Mouse (Mus musculus): ENCODE measurements around the gene Gm11554. TPM values are rescaled to one million over a fixed set of nuclear protein-coding genes. Genes with fewer than 3 reads are reported as not detected.
"Not testable (repeated sequence)": the region's sequence is repeated elsewhere in the genome, so short reads cannot be mapped to it uniquely, and the experiment has no call there.

Gm11554 gene
- not detected in 2 replicates for polyA plus RNA-seq (2012; rRNA removed)

DNA sequence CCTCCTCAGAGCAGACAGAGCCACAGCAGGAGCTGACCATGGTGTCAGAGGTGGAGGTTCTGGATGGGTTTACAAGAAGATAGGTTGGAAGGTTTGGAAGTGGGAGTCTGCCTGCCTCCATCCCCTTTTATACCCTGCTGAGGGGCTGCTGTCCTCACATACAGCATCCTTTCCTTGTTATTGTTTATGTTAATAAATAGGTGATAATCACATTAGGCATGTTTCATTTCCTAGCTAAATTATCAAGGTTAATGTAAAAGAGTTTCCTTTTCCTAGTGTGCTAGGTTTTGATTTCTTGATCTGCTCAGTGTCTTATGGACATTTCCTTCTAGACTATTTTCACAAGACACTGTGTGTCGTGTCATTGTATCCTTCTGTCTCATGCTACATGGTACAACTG, at the start of gene Gm11554:
Gm11554 (minus strand) TSS at position 101 of the 400 bp plus-strand sequence.
- not testable (repeated sequence) for H3K4me3 ChIP-seq (ENCODE audit: insufficient read depth, low read length); H3K27ac ChIP-seq (ENCODE audit: insufficient read depth, low read length); H3K4me1 ChIP-seq (ENCODE audit: control insufficient read depth, insufficient read depth, low read length)

DNA sequence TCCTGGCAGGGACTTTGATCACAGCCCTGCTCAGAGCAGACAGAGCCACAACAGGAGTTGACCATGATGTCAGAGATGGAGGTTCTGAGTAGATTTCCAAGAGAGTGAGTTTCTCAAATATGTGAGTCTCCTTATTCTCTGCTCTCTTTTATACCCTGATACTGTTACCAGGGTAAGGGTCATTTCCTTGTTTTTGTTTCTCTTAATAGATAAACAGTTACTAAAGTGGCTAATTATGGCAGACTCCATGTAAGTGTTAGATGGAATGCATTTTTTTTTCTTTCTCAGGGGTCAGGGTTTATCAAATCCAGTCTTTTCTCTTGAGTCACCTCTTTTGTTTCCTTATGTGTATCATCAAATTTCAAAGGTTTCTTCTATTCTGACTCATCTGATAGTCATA, 47.3 kb upstream of the Gm11554 start, which contains the start of gene Krtap4-16:
Krtap4-16 (minus strand) TSS at position 101 of the 400 bp plus-strand sequence.
- no peak within 1 kb of the TSS for H3K4me3 ChIP-seq (ENCODE audit: insufficient read depth, low read length)
- H3K27ac ChIP-seq (ENCODE audit: insufficient read depth, low read length) = no peak within 1 kb of the TSS
- no peak for TF ChIP-seq POLR2A (IDR thresholded peaks at IDR 0.05; ENCODE audit: extremely low read depth, insufficient read depth, low read length)
- TF ChIP-seq CTCF (IDR thresholded peaks at IDR 0.05; ENCODE audit: extremely low read depth, insufficient read depth, low read length) = no peak
- H3K4me1 ChIP-seq (ENCODE audit: control insufficient read depth, insufficient read depth, low read length) = no peaks in the 10 kb centered on the region

DNA sequence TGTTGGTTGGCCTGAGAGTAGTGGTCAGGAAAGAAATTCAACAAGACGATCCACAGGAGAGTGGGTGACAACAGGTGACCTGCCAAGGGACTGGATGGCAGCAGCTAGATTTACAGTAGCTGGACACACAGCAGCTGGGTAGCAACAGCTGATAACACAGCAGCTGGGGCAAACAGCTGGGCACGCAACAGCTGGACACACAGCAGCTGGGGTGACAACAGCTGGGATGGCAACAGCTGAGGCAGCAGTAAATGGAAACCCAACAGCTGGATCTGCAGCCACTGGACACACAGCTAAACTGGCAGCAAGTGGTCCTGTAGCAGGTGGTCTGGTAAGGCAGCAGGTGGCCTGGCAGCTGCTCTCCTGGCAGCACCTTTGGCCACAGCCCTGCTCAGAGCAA, 42.5 kb upstream of the Gm11554 start:
- Histone ChIP-seq H3K4me3 (ENCODE audit: insufficient read depth, low read length) (no peak overlapping the region), H3K4me1 (ENCODE audit: control insufficient read depth, insufficient read depth, low read length) (no peaks in the 10 kb centered on the region), H3K27ac (ENCODE audit: insufficient read depth, low read length) (no peak overlapping the region)
- TF ChIP-seq CTCF (IDR thresholded peaks at IDR 0.05; ENCODE audit: extremely low read depth, insufficient read depth, low read length) (no peak), POLR2A (IDR thresholded peaks at IDR 0.05; ENCODE audit: extremely low read depth, insufficient read depth, low read length) (no peak)

DNA sequence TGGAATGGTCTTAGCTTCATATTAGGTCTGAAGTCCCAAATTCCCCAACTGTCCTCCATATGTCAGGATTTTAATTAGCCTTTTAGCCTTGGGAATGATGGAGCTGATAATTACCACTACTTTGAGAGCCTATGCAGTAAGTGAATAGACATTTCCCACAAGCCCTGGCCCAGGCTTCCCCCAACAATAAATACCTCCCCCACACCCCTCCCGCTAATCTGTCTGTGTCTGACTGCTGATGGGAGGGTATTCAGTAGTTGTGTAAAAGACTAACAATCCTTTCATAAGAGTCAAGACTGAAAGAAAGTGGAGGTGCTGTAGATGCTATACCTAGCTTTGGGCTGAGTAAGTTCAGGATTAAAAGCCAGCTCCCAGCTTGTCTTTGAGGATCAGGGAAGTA, 37.9 kb upstream of the Gm11554 start:
- Histone ChIP-seq H3K27ac (ENCODE audit: insufficient read depth, low read length) (no peak overlapping the region), H3K4me3 (ENCODE audit: insufficient read depth, low read length) (no peak overlapping the region), H3K4me1 (ENCODE audit: control insufficient read depth, insufficient read depth, low read length) (no peaks in the 10 kb centered on the region)
- TF ChIP-seq CTCF (IDR thresholded peaks at IDR 0.05; ENCODE audit: extremely low read depth, insufficient read depth, low read length) = no peak
- no peak for TF ChIP-seq POLR2A (IDR thresholded peaks at IDR 0.05; ENCODE audit: extremely low read depth, insufficient read depth, low read length)

DNA sequence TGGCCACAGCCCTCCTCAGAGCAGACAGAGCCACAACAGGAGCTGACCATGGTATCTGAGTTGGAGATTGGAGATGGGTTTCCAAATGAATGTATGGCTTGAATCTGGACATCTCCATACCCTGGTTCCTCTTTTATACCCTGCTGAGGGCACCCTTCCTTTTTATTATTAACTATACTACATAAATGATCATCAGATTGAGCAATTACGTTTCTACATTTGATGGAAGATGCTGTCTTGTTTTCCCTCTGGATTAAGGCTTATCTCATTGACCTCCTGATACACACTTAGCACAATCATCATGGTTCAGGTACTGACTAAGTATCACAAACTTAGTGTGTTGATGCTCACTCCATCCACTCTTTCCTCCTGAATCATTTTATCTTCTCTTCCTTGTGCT, 33.7 kb upstream of the Gm11554 start, which contains the start of gene 2300003K06Rik:
2300003K06Rik (minus strand) TSS at position 101 of the 400 bp plus-strand sequence.
- Histone ChIP-seq H3K27ac (ENCODE audit: insufficient read depth, low read length) (no peak within 1 kb of the TSS), H3K4me1 (ENCODE audit: control insufficient read depth, insufficient read depth, low read length) (no peaks in the 10 kb centered on the region), H3K4me3 (ENCODE audit: insufficient read depth, low read length) (no peak within 1 kb of the TSS)
- TF ChIP-seq CTCF (IDR thresholded peaks at IDR 0.05; ENCODE audit: extremely low read depth, insufficient read depth, low read length) (no peak), POLR2A (IDR thresholded peaks at IDR 0.05; ENCODE audit: extremely low read depth, insufficient read depth, low read length) (no peak)

DNA sequence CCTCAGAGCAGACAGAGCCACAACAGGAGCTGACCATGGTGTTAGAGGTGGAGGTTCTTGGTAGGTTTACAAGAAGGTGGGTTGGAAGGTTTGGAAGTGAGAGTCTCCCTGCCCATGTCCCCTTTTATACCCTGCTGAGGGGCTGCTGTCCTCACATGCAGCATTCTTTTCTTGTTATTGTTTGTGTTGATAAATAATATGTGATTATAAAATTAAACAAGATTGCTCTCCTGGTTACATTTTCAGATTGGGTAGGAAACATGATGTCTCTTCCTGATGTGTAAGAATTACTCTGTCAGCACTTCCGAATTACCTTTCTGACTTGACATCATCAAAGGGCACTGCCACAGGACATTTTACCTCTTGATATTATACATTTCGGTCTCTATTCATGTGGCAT, 11.3 kb upstream of the Gm11554 start, which contains the start of gene Gm11564:
Gm11564 (minus strand) TSS at position 101 of the 400 bp plus-strand sequence.
- not testable (repeated sequence) for H3K4me1 ChIP-seq (ENCODE audit: control insufficient read depth, insufficient read depth, low read length); H3K4me3 ChIP-seq (ENCODE audit: insufficient read depth, low read length)

DNA sequence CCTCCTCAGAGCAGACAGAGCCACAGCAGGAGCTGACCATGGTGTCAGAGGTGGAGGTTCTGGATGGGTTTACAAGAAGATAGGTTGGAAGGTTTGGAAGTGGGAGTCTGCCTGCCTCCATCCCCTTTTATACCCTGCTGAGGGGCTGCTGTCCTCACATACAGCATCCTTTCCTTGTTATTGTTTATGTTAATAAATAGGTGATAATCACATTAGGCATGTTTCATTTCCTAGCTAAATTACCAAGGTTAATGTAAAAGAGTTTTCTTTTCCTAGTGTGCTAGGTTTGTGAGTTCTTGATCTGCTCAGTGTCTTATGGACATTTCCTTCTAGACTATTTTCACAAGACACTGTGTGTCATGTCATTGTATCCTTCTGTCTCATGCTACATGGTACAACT, 5.5 kb upstream of the Gm11554 start, which contains the start of gene Krtap4-13:
Krtap4-13 (minus strand) TSS at position 101 of the 400 bp plus-strand sequence.
- not testable (repeated sequence) for H3K4me3 ChIP-seq (ENCODE audit: insufficient read depth, low read length); H3K4me1 ChIP-seq (ENCODE audit: control insufficient read depth, insufficient read depth, low read length); H3K27ac ChIP-seq (ENCODE audit: insufficient read depth, low read length)

More for the DNA sequence above, 11.3 kb upstream of the Gm11554 start, which contains the start of gene Gm11564:
- not testable (repeated sequence) for H3K27ac ChIP-seq (ENCODE audit: insufficient read depth, low read length)

DNA sequence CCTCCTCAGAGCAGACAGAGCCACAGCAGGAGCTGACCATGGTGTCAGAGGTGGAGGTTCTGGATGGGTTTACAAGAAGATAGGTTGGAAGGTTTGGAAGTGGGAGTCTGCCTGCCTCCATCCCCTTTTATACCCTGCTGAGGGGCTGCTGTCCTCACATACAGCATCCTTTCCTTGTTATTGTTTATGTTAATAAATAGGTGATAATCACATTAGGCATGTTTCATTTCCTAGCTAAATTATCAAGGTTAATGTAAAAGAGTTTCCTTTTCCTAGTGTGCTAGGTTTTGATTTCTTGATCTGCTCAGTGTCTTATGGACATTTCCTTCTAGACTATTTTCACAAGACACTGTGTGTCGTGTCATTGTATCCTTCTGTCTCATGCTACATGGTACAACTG, 5.4 kb downstream of the Gm11554 start, which contains the start of gene Gm11569:
Gm11569 (minus strand) TSS at position 101 of the 400 bp plus-strand sequence.
- not testable (repeated sequence) for H3K4me3 ChIP-seq (ENCODE audit: insufficient read depth, low read length); H3K27ac ChIP-seq (ENCODE audit: insufficient read depth, low read length); H3K4me1 ChIP-seq (ENCODE audit: control insufficient read depth, insufficient read depth, low read length)

DNA sequence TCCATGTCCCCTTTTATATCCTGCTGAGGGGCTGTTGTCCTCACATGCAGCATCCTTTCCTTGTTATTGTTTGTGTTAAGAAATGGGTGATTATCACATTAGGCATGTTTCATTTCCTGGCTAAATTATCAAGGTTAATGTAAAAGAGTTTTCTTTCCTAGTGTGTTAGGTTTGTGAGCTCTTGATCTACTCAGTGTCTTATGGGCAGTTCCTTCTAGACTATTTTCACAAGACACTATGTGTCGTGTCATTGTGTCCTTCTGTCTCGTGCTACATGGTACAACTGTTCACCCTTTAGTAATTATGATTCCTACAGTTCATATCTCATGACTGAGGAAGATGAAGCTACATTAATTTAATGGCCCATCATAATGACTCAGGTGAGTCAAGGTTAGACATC, 10.9 kb downstream of the Gm11554 start, which contains the start of gene Gm11596:
Gm11596 (minus strand) TSS at position 101 of the 400 bp plus-strand sequence.
- Histone ChIP-seq H3K4me1 (ENCODE audit: control insufficient read depth, insufficient read depth, low read length) (no peaks in the 10 kb centered on the region), H3K27ac (ENCODE audit: insufficient read depth, low read length) (no peak within 1 kb of the TSS), H3K4me3 (ENCODE audit: insufficient read depth, low read length) (no peak within 1 kb of the TSS)
- no peak for TF ChIP-seq POLR2A (IDR thresholded peaks at IDR 0.05; ENCODE audit: extremely low read depth, insufficient read depth, low read length)
- no peak for TF ChIP-seq CTCF (IDR thresholded peaks at IDR 0.05; ENCODE audit: extremely low read depth, insufficient read depth, low read length)

DNA sequence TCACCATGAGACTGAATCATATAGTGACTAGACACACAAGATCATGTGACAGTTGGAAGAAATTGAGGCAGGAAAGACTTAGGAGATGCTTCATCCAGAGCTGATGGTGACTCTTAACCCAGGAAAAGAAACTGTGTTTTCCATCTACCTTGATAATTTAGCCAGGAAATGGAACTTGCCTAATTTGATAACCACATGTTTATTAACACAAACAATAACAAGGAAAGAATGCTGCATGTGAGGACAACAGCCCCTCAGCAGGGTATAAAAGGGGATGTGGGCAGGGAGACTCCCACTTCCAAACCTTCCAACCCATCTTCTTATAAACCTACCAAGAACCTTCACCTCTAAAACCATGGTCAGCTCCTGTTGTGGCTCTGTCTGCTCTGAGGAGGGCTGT, 19.3 kb downstream of the Gm11554 start, which contains the start of gene Krtap4-9:
Krtap4-9 (plus strand) TSS at position 301 of the 400 bp plus-strand sequence.
- H3K4me1 ChIP-seq (ENCODE audit: control insufficient read depth, insufficient read depth, low read length); H3K27ac ChIP-seq (ENCODE audit: insufficient read depth, low read length); H3K4me3 ChIP-seq (ENCODE audit: insufficient read depth, low read length): not testable (repeated sequence)

DNA sequence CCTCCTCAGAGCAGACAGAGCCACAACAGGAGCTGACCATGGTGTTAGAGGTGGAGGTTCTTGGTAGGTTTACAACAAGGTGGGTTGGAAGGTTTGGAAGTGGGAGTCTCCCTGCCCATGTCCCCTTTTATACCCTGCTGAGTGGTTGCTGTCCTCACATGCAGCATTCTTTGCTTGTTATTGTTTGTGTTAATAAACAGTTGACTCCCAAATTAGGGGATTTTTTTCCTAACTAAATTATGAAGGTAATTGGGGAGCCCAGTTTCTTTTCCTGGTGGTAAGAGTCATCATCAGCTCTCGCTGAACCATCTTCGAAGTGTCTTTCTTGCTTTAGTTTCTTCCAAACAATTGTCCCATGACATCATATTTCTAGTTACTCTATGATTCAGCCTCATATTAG, 23.6 kb downstream of the Gm11554 start, which contains the start of gene Krtap4-8:
Krtap4-8 (minus strand) TSS at position 101 of the 400 bp plus-strand sequence.
- TF ChIP-seq POLR2A (IDR thresholded peaks at IDR 0.05; ENCODE audit: extremely low read depth, insufficient read depth, low read length) (no peak), CTCF (IDR thresholded peaks at IDR 0.05; ENCODE audit: extremely low read depth, insufficient read depth, low read length) (no peak)
- H3K4me1 ChIP-seq (ENCODE audit: control insufficient read depth, insufficient read depth, low read length) = no peaks in the 10 kb centered on the region
- no peak within 1 kb of the TSS for H3K27ac ChIP-seq (ENCODE audit: insufficient read depth, low read length)
- H3K4me3 ChIP-seq (ENCODE audit: insufficient read depth, low read length) = no peak within 1 kb of the TSS

Measured in cortical plate, adult 2 months (tissue).